Mouse (Mus musculus) spleen, adult 2 months (tissue): ENCODE measurements at regions not wholly inside any gene's neighbourhood (a gene's known extent, or its start where the extent isn't known, plus 50 kb on each side); places are given as distances from the start of the nearest gene placed in this dataset.

ENCODE experiments used
- CTCF ChIP-seq: fragments of 200-500 bp; IDR thresholded peaks from 2 replicates; pipeline ENCODE4 v1.5.1; 2011; ENCODE audit warnings: mild to moderate bottlenecking, inconsistent platforms; ENCODE audit not compliant: insufficient read depth, insufficient read length, insufficient replicate concordance; ENCODE audit errors: extremely low read depth
- POLR2A ChIP-seq: fragments of 200-500 bp; IDR thresholded peaks from 2 replicates; pipeline ENCODE4 v1.6.1; 2011; ENCODE audit warnings: low read depth, low read length, inconsistent platforms

DNA sequence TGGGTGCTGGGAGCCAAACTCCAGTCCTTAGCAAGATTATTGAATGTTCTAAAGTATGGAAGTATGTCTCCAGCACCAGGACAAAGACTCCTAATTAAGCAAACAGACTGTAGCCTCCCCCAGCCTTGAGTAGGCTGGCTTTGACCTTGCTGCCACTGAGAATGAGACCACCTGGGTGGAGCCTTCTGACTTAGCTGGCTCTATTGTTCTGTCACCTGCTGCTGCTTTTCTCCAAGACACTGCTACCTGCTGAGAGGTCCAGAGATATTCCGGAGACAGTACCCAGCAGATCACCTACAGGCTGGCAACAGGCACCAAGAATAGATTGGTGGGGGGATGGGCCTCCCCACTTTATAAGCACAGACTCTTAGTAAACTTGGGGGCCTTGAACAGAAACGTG lies 247.5 kb upstream of the Pabpc6 start:
- no peak for TF ChIP-seq CTCF
- no peak for TF ChIP-seq POLR2A
